ENCODE assay signal across 23 mouse cellular contexts in genomic region chr10:67109635-67110034, GRCm38 (mm10). TPM values are rescaled to one million over a fixed set of nuclear protein-coding genes. Genes with fewer than 3 reads are reported as not detected.
DNase-seq lines count a peak whose midpoint lies in the region; ATAC-seq and TF ChIP-seq lines count a peak whose summit lies in the region.
"Had no signal": no experiment of that assay in that cellular context is flagged by ENCODE, and none has a peak within 500 bp of the region (broad histone marks: within the 10 kb centered on the region; RNA-seq: fewer than 3 reads in every experiment).

No protein-coding gene starts in this region.

- H3K36me3 ChIP-seq in heart, embryonic 10.5 days = peaks cover 3% of the 10 kb centered on the region; the same call in 1 of the 2 replicates
- H3K36me3 ChIP-seq in liver, adult 2 months (ENCODE audit: control insufficient read depth, insufficient read depth, low read length) = no peaks in the 10 kb centered on the region
- H3K36me3 ChIP-seq in liver, embryonic 12.5 days = no peaks in the 10 kb centered on the region
- H3K36me3 ChIP-seq: embryonic facial prominence, embryonic 12.5 days; forebrain, embryonic 15.5 days had no signal

- ATAC-seq in liver, embryonic 12.5 days = no peak
- ATAC-seq: activated CD4-positive, CD25-positive, alpha-beta regulatory T cell, adult 4 months; forebrain, embryonic 13.5 days; forebrain, embryonic 15.5 days; Patski had no signal

- intact Hi-C loops in heart, postnatal 25 days (cut with DNase I) = no loop called here

- 80% methylated on average over 5 of the region's 5 CpGs for WGBS in heart, embryonic 10.5 days
- WGBS in liver, adult 2 months = 35% methylated on average over 5 of the region's 5 CpGs
- WGBS in liver, embryonic 12.5 days (ENCODE audit: insufficient replicate concordance) = 77% methylated on average over 5 of the region's 5 CpGs

- no peak overlapping the region for H3K4me2 ChIP-seq in liver, embryonic 12.5 days
- H3K4me2 ChIP-seq: embryonic facial prominence, embryonic 12.5 days; forebrain, embryonic 13.5 days; forebrain, embryonic 15.5 days had no signal

- no peak for TF ChIP-seq POLR2A in liver, adult 2 months (IDR thresholded peaks at IDR 0.05; ENCODE audit: extremely low read depth, insufficient read depth, low read length)

- no peak overlapping the region for H3K4me3 ChIP-seq in heart, embryonic 10.5 days
- H3K4me3 ChIP-seq in liver, adult 2 months (ENCODE audit: insufficient read depth, low read depth, low read length) = no peak overlapping the region
- no peak overlapping the region for H3K4me3 ChIP-seq in liver, embryonic 12.5 days
- H3K4me3 ChIP-seq: embryonic facial prominence, embryonic 10.5 days; embryonic facial prominence, embryonic 12.5 days; forebrain, embryonic 13.5 days; forebrain, embryonic 15.5 days had no signal

- H3K27me3 ChIP-seq in heart, embryonic 10.5 days (ENCODE audit: insufficient read depth, poor library complexity, severe bottlenecking) = no peaks in the 10 kb centered on the region
- H3K27me3 ChIP-seq in liver, adult 2 months (ENCODE audit: control insufficient read depth, insufficient read depth, low read length) = no peaks in the 10 kb centered on the region
- H3K27me3 ChIP-seq in liver, embryonic 12.5 days (replicated peaks) = no peaks in the 10 kb centered on the region
- H3K27me3 ChIP-seq: embryonic facial prominence, embryonic 12.5 days; forebrain, embryonic 13.5 days; forebrain, embryonic 15.5 days; Patski had no signal

- no peak overlapping the region for H3K27ac ChIP-seq in heart, embryonic 10.5 days
- H3K27ac ChIP-seq in liver, adult 2 months (replicated peaks; ENCODE audit: insufficient read depth, low read depth, low read length) = peak overlapping the region; percentile 37
- H3K27ac ChIP-seq in liver, embryonic 12.5 days = no peak overlapping the region
- H3K27ac ChIP-seq: embryonic facial prominence, embryonic 10.5 days; embryonic facial prominence, embryonic 12.5 days; forebrain, embryonic 13.5 days; forebrain, embryonic 15.5 days had no signal

- H3K9ac ChIP-seq in liver, adult 2 months (ENCODE audit: low read depth, low read length) = peak overlapping the region; percentile 7; the same call in 1 of the 2 replicates
- no peak overlapping the region for H3K9ac ChIP-seq in liver, embryonic 12.5 days
- H3K9ac ChIP-seq: embryonic facial prominence, embryonic 12.5 days; forebrain, embryonic 13.5 days; forebrain, embryonic 15.5 days had no signal

- DNase-seq in heart, embryonic 10.5 days (ENCODE audit: low spot score) = peak; percentile 73
- no peak for DNase-seq in heart, postnatal 25 days (ENCODE audit: low spot score)
- DNase-seq in liver, adult 2 months (ENCODE audit: extremely low read depth, low read depth, low spot score) = peak; percentile 94
- DNase-seq in urinary bladder, adult 2 months (ENCODE audit: low spot score) = peak; percentile 13
- DNase-seq in urinary bladder, postnatal 4 days (ENCODE audit: low spot score in 2 of 2) = no peak
- peak; percentile 57 for DNase-seq in yolk sac, embryonic 10.5 days (ENCODE audit: low spot score)
- no peak for DNase-seq in right cerebral cortex, adult 18-20 months
- DNase-seq: adrenal gland, adult 8-10 months; adrenal gland, postnatal 14 days; adrenal gland, postnatal 36 days; cerebellum, adult 11-12 months; cerebellum, adult 2 months; cerebellum, adult 9-10 months; cerebellum, postnatal 10 days; cerebellum, postnatal 25 days had no signal

- peaks cover 54% of the 10 kb centered on the region for H3K79me2 ChIP-seq in liver, adult 2 months (ENCODE audit: control insufficient read depth, insufficient read depth, low read length)

- H3K4me1 ChIP-seq in heart, embryonic 10.5 days = peaks cover 69% of the 10 kb centered on the region
- peaks cover 35% of the 10 kb centered on the region for H3K4me1 ChIP-seq in liver, adult 2 months (ENCODE audit: control insufficient read depth, insufficient read depth, low read length)
- H3K4me1 ChIP-seq in liver, embryonic 12.5 days = peaks cover 63% of the 10 kb centered on the region

- TF ChIP-seq CTCF in liver, adult 2 months (IDR thresholded peaks at IDR 0.05; ENCODE audit: low read depth, low read length) = no peak

- H3K9me3 ChIP-seq in heart, embryonic 10.5 days = no peaks in the 10 kb centered on the region
- H3K9me3 ChIP-seq in liver, embryonic 12.5 days (replicated peaks) = no peaks in the 10 kb centered on the region
- H3K9me3 ChIP-seq: embryonic facial prominence, embryonic 10.5 days; embryonic facial prominence, embryonic 12.5 days; forebrain, embryonic 13.5 days; forebrain, embryonic 15.5 days; G1E had no signal

RNA-seq across cellular contexts. Expression of gene Reep3, which starts 12.9 kb away (rescaled TPM):
- polyA plus RNA-seq in heart, embryonic 10.5 days (2016; fragmentation: Nextera tagmentation; extraction: Ambion mirVana) = 21.2 and 26.1 TPM in 2 replicates
- total RNA-seq in heart, postnatal 25 days (2021) = 10 to 100 TPM; 21.4 to 22.9 TPM
- total RNA-seq in liver, adult 2 months (2014; rRNA removed) = 36.1 and 38.8 TPM in 2 replicates
- 21.6 and 24.8 TPM in 2 replicates for polyA plus RNA-seq in liver, adult 2 months (2012; rRNA removed)
- 8.7 and 8.8 TPM in 2 replicates for polyA plus RNA-seq in liver, embryonic 12.5 days (2016; fragmentation: Nextera tagmentation; extraction: Ambion mirVana)
- polyA plus RNA-seq in urinary bladder, adult 2 months (2012; rRNA removed) = 50.7 and 62.2 TPM in 2 replicates

RNA-seq across cellular contexts. Expression of gene Jmjd1c, which starts 13.7 kb away (rescaled TPM):
- polyA plus RNA-seq in heart, embryonic 10.5 days (2016; fragmentation: Nextera tagmentation; extraction: Ambion mirVana) = 27.8 and 30.4 TPM in 2 replicates
- total RNA-seq in heart, postnatal 25 days (2021) = 10 to 100 TPM; 38.5 to 40.9 TPM
- 44.8 and 48.3 TPM in 2 replicates for total RNA-seq in liver, adult 2 months (2014; rRNA removed)
- polyA plus RNA-seq in liver, adult 2 months (2012; rRNA removed) = 5.7 and 5.8 TPM in 2 replicates
- 16.1 and 16.3 TPM in 2 replicates for polyA plus RNA-seq in liver, embryonic 12.5 days (2016; fragmentation: Nextera tagmentation; extraction: Ambion mirVana)
- 28.3 and 31.8 TPM in 2 replicates for polyA plus RNA-seq in urinary bladder, adult 2 months (2012; rRNA removed)

Comparison
In these comparisons a context has a peak if more than half of its experiments do, and no peak if none do; other contexts are left out.
1. DNase-seq: peak in heart, embryonic 10.5 days (single experiment), liver, adult 2 months (single experiment), urinary bladder, adult 2 months (single experiment) and yolk sac, embryonic 10.5 days (single experiment); none in heart, postnatal 25 days (single experiment), urinary bladder, postnatal 4 days (0 of 2) and right cerebral cortex, adult 18-20 months (single experiment).